Mouse (Mus musculus) spleen, postnatal 14 days (tissue): ENCODE measurements at regions not wholly inside any gene's neighbourhood (a gene's known extent, or its start where the extent isn't known, plus 50 kb on each side); places are given as distances from the start of the nearest gene placed in this dataset.

Source experiments
- DNase-seq, 2 experiments: peaks; one replicate each; pipeline ENCODE4 v3.0.0; 2021 to 2022; ENCODE audit warnings: low spot score in 2 of 2

DNA sequence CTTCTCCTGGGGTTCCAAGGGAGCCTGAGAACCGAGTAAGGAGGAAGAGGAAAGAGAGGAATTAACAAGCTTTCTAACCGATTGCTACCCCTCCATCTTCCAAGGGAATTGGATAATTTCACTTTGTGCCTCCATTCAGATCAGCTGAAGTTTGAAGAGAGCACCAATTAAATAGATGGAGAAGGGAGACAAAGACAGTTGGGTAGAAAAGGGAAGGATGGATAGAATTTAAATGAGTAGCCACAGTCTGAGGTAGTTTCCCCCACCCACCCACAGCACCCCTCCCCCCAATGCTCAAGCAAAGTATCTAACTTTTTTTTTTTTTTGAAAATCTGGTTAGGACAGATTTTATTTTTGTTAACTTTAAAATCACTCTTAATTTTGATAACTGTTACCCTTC is 87.2 kb upstream of the Slc7a11 start:
- no peak for DNase-seq

DNA sequence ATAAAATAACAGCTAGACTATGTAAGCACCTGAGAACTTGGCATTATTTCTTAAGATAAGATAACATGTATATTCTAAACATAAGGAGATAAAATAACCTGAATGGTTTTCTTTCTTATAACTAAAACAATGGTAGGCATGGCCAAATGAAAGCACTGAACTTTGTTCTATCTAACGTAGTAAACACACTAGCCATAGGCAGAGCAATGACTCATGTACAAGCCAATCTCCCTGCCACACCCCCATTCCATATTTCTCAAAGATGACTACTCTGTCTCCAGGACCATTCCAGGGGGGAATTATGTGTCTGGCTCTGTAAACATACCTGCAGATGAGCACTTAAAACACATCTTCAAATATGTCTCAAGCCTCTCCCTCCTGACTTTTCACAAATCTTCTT is 80.6 kb upstream of the Slc7a11 start:
- DNase-seq, result no peak

DNA sequence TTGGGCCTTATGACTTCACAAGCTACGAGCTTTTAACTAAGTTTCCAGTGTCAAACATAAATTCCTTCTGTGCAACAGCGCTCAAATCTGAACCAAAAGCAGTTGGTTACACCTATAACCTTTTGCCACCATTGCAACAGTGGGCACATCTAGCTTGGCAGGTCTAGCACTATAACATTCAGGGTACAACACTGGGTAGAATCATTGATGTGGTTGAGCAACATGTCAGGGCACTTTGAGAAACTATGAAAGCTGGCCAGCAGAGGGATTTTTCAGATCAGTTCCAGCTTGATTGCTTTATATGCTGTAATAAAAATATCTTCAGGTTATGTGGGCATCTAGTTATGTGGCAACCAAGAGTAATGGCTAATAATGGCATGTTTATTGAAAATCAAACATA is 63.8 kb upstream of the Slc7a11 start:
- no peak for DNase-seq
